Mouse (Mus musculus) E14TG2a.4 (cell line): ENCODE measurements at regions not wholly inside any gene's neighbourhood (a gene's known extent, or its start where the extent isn't known, plus 50 kb on each side); places are given as distances from the start of the nearest gene placed in this dataset.

Experiments
- CTCF ChIP-seq: conservative IDR thresholded peaks from 2 replicates; pipeline ENCODE4 v1.5.1; 2014; ENCODE audit warnings: low read length
- POU5F1 ChIP-seq: IDR thresholded peaks from 2 replicates; pipeline ENCODE4 v1.6.1; 2014; ENCODE audit warnings: low read length, borderline replicate concordance

- no peak for TF ChIP-seq CTCF
- TF ChIP-seq POU5F1: no peak
These were observed 261.4 kb upstream of the Cdh5 start for GRCm38 (mm10) chr8:103839990-103840389.
